ENCODE assay signal across 1 mouse cellular context in the genomic region with DNA sequence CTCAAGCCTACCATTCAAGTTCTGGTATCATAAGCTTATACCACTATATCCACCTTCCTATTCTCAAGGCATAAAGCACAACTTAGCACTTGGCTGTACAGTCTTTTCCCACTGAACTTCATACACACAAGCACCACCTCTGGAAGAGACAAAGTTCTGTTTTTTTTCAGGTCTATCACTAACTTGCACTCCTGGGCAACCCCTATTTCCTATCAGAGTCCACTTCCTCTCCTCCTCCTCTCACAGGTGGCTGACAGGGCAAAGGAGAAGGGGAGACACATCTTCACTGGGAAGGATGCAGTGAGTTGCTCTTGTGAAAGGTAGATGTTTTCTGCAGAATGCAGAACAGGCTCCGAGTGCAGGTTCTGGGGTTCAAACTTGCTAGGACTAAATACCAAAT.
TF ChIP-seq lines count a peak whose summit lies in the region.

No protein-coding gene starts in this region.

TF ChIP-seq in MEL, 35 proteins besides CTCF, POLR2A, EP300 and RAD21 (continued from another document):
- TF ChIP-seq MAZ (IDR thresholded peaks at IDR 0.05; ENCODE audit: low read depth, low read length): no peak
- no peak for TF ChIP-seq CHD1 (IDR thresholded peaks at IDR 0.05; ENCODE audit: low read depth, low read length)
- no peak for TF ChIP-seq NELFE (IDR thresholded peaks at IDR 0.05; ENCODE audit: low read depth, low read length)
- 0 out of 2 replicates have a peak, but pooled peaks have one; percentile 8 for TF ChIP-seq RCOR1 (IDR thresholded peaks at IDR 0.05; ENCODE audit: low read depth, low read length)
- peak; percentile 25; the same call in 1 of the 2 replicates for TF ChIP-seq ETS1 (IDR thresholded peaks at IDR 0.05; ENCODE audit: low read depth, low read length)
- no peak for TF ChIP-seq MYB (IDR thresholded peaks at IDR 0.05; ENCODE audit: low read depth, low read length)
- no peak for TF ChIP-seq UBTF (IDR thresholded peaks at IDR 0.05; ENCODE audit: borderline replicate concordance, insufficient read depth, low read depth, low read length)
- TF ChIP-seq CHD2 (IDR thresholded peaks at IDR 0.05; ENCODE audit: low read length): no peak
- no peak for TF ChIP-seq HCFC1 (IDR thresholded peaks at IDR 0.05; ENCODE audit: low read depth, low read length)
- no peak for TF ChIP-seq BHLHE40 (IDR thresholded peaks at IDR 0.05; ENCODE audit: borderline replicate concordance, low read depth, low read length)
- TF ChIP-seq ZKSCAN1 (IDR thresholded peaks at IDR 0.05; ENCODE audit: low read depth, low read length): no peak
- no peak for TF ChIP-seq TAL1 (IDR thresholded peaks at IDR 0.05; ENCODE audit: low read length)
